Mouse (Mus musculus): ENCODE results near the gene Dpy19l3. TPM values are rescaled to one million over a fixed set of nuclear protein-coding genes. Genes with fewer than 3 reads are reported as not detected.

The Dpy19l3 gene
- 3.2 TPM for polyA plus RNA-seq (2014; fragmentation: Illumina TruSeq; extraction: RNeasy Lipid Tissue Mini Kit (QIAGEN cat#74804); ENCODE audit: low replicate concordance)

GRCm38 (mm10) chr7:35754033-35754885 is at the start of gene Dpy19l3:
Gene Dpy19l3, minus strand, starts transcription at chr7:35754454.

GRCm38 (mm10) chr7:35802906-35803595 is 48.8 kb upstream of the Dpy19l3 start, which contains the start of gene Zfp507:
Gene Zfp507, minus strand, starts transcription at chr7:35803003.

DNA sequence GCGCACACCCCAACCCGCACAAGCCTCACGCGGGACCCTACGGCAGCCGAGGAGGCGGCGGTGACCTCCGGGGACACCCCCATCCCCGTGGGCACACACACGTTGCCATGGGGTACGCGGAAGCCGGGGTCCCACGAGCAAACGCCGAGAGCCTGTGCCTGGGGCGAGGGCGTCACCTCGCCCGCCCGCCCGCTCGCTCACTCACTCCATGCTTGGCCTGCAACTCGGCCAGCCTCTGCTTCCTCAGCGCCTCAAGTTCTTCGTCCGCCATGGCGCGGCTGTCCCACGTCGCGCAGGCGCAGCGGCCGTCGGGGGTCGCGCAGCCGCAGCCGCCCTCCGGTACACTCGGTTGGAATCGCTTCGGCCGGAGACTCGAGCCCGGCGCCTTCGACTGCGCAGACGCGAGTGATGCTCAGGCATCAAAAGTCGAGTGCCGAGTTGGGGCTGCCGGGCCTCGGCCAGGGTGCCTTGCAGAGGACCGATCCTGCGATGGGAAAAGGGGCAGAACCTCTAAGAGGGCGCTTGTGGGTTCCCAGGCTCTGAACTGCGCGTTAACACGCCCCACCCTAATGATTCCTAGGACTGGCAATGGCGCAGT is 107.1 kb downstream of the Dpy19l3 start, which contains the start of gene Pdcd5:
Gene Pdcd5, minus strand, starts transcription at position 421 of the 598 bp plus-strand sequence.

Other genes with a start within 250 kb of the Dpy19l3 start
- gene Tdrd12, start 216.7 kb downstream of the Dpy19l3 start, polyA plus RNA-seq (2014; fragmentation: Illumina TruSeq; extraction: RNeasy Lipid Tissue Mini Kit (QIAGEN cat#74804); ENCODE audit: low replicate concordance) = 0.78 TPM
- gene Nudt19, start 198.2 kb downstream of the Dpy19l3 start, polyA plus RNA-seq (2014; fragmentation: Illumina TruSeq; extraction: RNeasy Lipid Tissue Mini Kit (QIAGEN cat#74804); ENCODE audit: low replicate concordance) = 270 TPM
- not detected for gene Rgs9bp, start 168.9 kb downstream of the Dpy19l3 start, polyA plus RNA-seq (2014; fragmentation: Illumina TruSeq; extraction: RNeasy Lipid Tissue Mini Kit (QIAGEN cat#74804); ENCODE audit: low replicate concordance)
- 4.5 TPM for gene Ankrd27, start 168.2 kb downstream of the Dpy19l3 start, polyA plus RNA-seq (2014; fragmentation: Illumina TruSeq; extraction: RNeasy Lipid Tissue Mini Kit (QIAGEN cat#74804); ENCODE audit: low replicate concordance)
- gene Pdcd5, start 106.9 kb downstream of the Dpy19l3 start, polyA plus RNA-seq (2014; fragmentation: Illumina TruSeq; extraction: RNeasy Lipid Tissue Mini Kit (QIAGEN cat#74804); ENCODE audit: low replicate concordance) = 199 TPM
- gene Zfp507, start 48.5 kb upstream of the Dpy19l3 start, polyA plus RNA-seq (2014; fragmentation: Illumina TruSeq; extraction: RNeasy Lipid Tissue Mini Kit (QIAGEN cat#74804); ENCODE audit: low replicate concordance) = 5.3 TPM

Measured in small intestine, adult 10 weeks (tissue).